14 mouse cellular contexts compared by ENCODE assay signal in genomic region chrX:156598070-156598469, GRCm38 (mm10).
"Had no signal": no experiment of that assay in that cellular context is flagged by ENCODE, and none has a peak within 500 bp of the region (broad histone marks: within the 10 kb centered on the region; RNA-seq: fewer than 3 reads in every experiment).

No protein-coding gene starts in this region.

- ATAC-seq: midbrain, embryonic 16.5 days had no signal

- H3K36me3 ChIP-seq: midbrain, embryonic 10.5 days; midbrain, embryonic 12.5 days; neural tube, embryonic 12.5 days; stomach, embryonic 15.5 days had no signal

- H3K4me2 ChIP-seq: lung, embryonic 14.5 days; midbrain, embryonic 12.5 days; neural tube, embryonic 12.5 days; stomach, embryonic 15.5 days had no signal

- H3K4me3 ChIP-seq: midbrain, embryonic 10.5 days; midbrain, embryonic 12.5 days; neural tube, embryonic 12.5 days; stomach, embryonic 15.5 days had no signal

- H3K27me3 ChIP-seq: midbrain, embryonic 12.5 days; neural tube, embryonic 12.5 days; stomach, embryonic 15.5 days had no signal

- DNase-seq: lung, adult 18-20 months; lung, embryonic 14.5 days; lung, postnatal 10 days; lung, postnatal 4 days; midbrain, embryonic 14.5 days; right cerebral cortex, postnatal 14 days; thymus, adult 2 months; thymus, postnatal 25 days; thymus, postnatal 4 days had no signal
